Mouse (Mus musculus) cerebellum, adult 2 months (tissue): ENCODE data around the gene Akt1. TPM values are rescaled to one million over a fixed set of nuclear protein-coding genes. Genes with fewer than 3 reads are reported as not detected.
A peak's percentile ranks its signal among the peaks of the same experiment; 100 is the strongest.

Experiments
- DNase-seq, 2 experiments: peaks; one replicate each; pipeline ENCODE4 v3.0.0; 2021
- H3K27ac ChIP-seq: fragments of 200-500 bp; 2 replicates; pipeline ENCODE4 v1.5.1; 2012; ENCODE audit warnings: low read length, control low read depth, inconsistent platforms; ENCODE audit not compliant: insufficient read depth
- H3K27me3 ChIP-seq: fragments of 200-500 bp; 2 replicates; pipeline ENCODE4 v1.6.1; 2012; ENCODE audit warnings: inconsistent platforms, mild to moderate bottlenecking, low read length, moderate library complexity; ENCODE audit not compliant: control insufficient read depth, insufficient read depth
- H3K4me1 ChIP-seq: fragments of 200-500 bp; 2 replicates; pipeline ENCODE4 v1.6.1; 2011; ENCODE audit warnings: low read length; ENCODE audit not compliant: control insufficient read depth, insufficient read depth
- H3K4me3 ChIP-seq: fragments of 200-500 bp; replicated peaks from 2 replicates; pipeline ENCODE3; 2011; ENCODE audit warnings: mild to moderate bottlenecking, low read depth, low read length, control low read depth; ENCODE audit not compliant: insufficient read depth
- CTCF ChIP-seq: fragments of 200-500 bp; IDR thresholded peaks from 2 replicates; pipeline ENCODE4 v1.5.1; 2011; ENCODE audit warnings: low read depth, mild to moderate bottlenecking, control low read depth, low read length, moderate library complexity, borderline replicate concordance; ENCODE audit not compliant: insufficient read depth
- POLR2A ChIP-seq: fragments of 200-500 bp; IDR thresholded peaks from 2 replicates; pipeline ENCODE4 v1.6.1; 2011; ENCODE audit warnings: low read length, control low read depth, borderline replicate concordance; ENCODE audit not compliant: insufficient read depth
- WGBS: fragments of 180-500 bp; shearing (Covaris S2); methylation state at CpG from one replicate; pipeline ENCODE4 v1.1.7; 2018; 5-methylcytosine and 5-hydroxymethylcytosine counted together
- polyA plus RNA-seq: library from polyadenylated mRNA; depleted of rRNA; stranded (reverse); fragments of >200 nt; gene quantifications from 2 replicates; pipeline ENCODE4 v1.2.3, GENCODE M21; 2012

Akt1 gene
- polyA plus RNA-seq, 1 experiment, result 177 TPM

DNA sequence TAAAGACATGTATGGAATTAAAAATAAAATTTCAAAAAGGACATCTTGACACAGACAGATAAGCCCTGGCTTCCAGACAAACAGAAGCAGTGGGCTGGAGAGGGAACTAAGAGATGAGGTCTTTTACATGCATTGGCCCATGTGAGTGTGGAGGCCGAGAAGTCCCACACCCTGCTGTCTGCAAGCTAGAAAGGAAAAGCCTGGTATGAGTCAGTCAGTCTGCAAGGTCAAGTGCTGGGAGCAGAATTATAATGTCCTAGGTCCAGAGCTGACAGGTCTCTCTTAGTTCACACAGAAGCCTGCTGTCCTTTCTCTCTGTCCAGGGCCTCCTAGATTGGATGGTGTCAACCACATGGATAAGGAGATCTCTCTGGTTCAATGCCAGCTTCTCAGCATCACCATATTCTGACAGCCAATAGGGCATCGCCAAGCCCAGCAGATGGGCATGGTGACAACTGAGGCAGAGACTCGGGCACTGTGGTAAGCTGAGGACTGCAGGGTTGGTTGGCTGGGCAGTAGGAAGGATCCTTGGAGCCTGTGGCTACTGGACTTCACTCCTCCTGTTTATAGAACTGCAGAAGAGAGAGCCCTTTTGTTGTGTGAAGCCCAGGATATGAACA, 22.2 kb upstream of the Akt1 start:
- peaks cover 20% of the 10 kb centered on the region for H3K4me1 ChIP-seq
- WGBS, result 30% methylated on average over 3 of the region's 3 CpGs
- no peak for DNase-seq
- H3K27me3 ChIP-seq, result no peaks in the 10 kb centered on the region
- H3K4me3 ChIP-seq, result no peak overlapping the region
- TF ChIP-seq CTCF (no peak), POLR2A (no peak)
- no peak overlapping the region for H3K27ac ChIP-seq

DNA sequence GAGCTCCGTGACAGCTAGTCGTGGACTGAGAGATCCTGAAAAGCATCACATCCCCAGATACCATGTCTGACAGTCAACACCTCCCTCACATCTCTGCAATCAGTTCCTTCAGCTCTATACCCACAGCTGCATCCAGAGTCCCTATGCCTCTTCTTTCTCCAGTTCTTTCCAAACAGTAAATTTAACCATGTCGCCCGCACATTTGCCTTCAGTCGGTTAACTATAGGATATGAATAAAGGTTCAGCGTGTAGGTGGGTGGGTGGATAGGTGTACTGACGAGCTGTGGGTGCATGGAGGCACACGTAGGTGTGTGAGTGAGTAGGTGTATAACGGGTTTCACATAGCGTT, 19.4 kb upstream of the Akt1 start:
- TF ChIP-seq CTCF, result no peak
- TF ChIP-seq POLR2A, result no peak
- 75% methylated on average over 10 of the region's 10 CpGs for WGBS
- peaks cover 7% of the 10 kb centered on the region for H3K4me1 ChIP-seq
- H3K27ac ChIP-seq, result peak overlapping the region; percentile 85
- H3K27me3 ChIP-seq, result no peaks in the 10 kb centered on the region
- no peak for DNase-seq
- H3K4me3 ChIP-seq, result no peak overlapping the region

DNA sequence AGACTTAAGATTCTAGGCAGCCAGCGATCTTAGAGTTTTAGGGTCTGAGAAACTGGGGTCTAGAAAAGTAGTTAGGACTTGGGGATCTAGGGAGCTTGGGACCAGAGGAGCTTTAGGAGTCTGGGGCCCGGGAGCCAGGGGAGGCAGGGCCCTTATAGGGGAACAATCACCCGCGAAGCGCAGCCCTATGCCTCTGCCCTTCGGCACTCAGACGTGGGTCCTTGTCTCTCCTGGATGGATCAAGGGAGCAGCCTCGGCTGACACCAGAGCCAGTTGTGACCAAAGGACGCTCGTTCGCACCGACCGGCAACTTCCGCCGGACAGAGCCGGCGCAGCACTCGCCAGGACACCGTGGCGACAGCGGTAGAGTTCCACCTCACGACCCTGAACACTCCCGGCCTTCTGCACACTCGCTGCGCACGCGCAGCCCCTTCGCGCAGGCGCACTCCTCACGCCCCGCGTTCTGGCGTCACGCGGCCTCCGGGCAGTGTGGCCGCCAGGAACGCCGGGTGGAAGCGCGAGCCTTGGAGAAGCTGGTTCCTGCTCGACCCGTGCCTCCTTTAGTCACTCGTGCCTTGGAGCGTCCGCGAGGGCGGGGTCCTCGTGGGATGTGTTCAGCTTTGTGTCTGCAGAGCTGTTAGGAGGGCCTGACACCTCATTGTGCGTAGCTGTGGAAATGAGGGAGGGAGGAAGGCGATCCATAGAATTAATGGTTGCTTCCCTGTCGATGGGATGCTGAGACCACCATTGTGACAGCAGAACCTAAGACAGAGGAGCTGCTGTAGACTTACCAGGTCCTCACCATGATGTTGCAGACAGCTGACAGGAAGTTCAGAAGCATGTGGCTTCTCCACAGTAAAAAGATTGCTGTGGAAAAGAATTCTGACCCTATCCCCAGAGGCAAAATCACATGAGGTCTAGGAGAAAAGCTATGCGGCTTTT, 18.8 kb upstream of the Akt1 start:
- peak; percentile 95 to 97 for DNase-seq
- TF ChIP-seq CTCF (no peak), POLR2A (peak; percentile 99)
- 2% methylated on average over 54 of the region's 54 CpGs for WGBS
- Histone ChIP-seq H3K4me1 (peaks cover 7% of the 10 kb centered on the region), H3K4me3 (peak overlapping the region; percentile 87), H3K27ac (peak overlapping the region; percentile 85), H3K27me3 (no peaks in the 10 kb centered on the region)

DNA sequence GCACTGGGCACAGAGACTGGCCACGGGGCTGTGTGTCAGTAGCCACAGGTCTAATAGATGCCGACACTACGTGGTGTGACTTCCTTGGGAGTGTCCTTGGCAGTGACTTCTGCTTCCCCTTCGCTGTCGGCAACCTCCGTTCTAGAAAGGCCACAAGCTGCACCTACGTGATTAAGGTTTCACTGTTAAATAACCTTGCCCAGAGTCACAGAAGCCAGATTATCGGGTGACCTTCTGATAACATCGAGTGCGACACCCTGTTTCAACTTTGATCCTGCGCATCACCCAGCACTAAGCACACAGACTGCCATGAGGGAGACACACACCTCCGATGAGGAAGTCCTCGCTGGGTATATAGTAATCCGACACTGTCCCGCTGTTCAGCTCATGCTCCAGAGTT, 13.8 kb upstream of the Akt1 start:
- no peak overlapping the region for H3K27ac ChIP-seq
- no peak overlapping the region for H3K4me3 ChIP-seq
- 78% methylated on average over 15 of the region's 15 CpGs for WGBS
- no peak for DNase-seq
- no peak for TF ChIP-seq CTCF
- TF ChIP-seq POLR2A, result no peak
- H3K27me3 ChIP-seq, result no peaks in the 10 kb centered on the region
- H3K4me1 ChIP-seq, result peaks cover 5% of the 10 kb centered on the region; the same call in 1 of the 2 replicates

DNA sequence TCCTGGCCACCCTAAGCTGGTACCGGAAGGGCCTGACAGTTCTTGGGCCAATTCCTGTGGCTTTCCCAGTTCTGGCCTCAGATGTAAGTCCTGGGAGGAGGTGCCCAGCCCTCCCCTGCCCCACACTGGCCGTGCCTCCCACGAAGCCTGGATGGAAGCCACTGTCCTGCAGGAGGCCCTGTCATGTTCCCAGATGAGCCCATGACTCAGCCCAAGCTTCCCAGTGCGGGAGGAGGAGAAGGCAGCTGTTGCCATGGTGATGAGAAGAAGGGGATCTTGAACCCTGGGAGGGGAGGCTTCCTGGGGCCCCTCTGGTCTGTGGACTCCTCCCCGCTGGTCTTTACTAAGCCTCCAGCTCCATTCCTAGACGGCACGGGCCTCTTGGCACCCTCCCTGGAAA, 8.7 kb upstream of the Akt1 start:
- H3K4me3 ChIP-seq, result no peak overlapping the region
- 23% methylated on average over 7 of the region's 7 CpGs for WGBS
- TF ChIP-seq CTCF (no peak), POLR2A (no peak)
- no peak overlapping the region for H3K27ac ChIP-seq
- peaks cover 1% of the 10 kb centered on the region; the same call in 1 of the 2 replicates for H3K27me3 ChIP-seq
- peaks cover 10% of the 10 kb centered on the region for H3K4me1 ChIP-seq
- DNase-seq, result no peak

DNA sequence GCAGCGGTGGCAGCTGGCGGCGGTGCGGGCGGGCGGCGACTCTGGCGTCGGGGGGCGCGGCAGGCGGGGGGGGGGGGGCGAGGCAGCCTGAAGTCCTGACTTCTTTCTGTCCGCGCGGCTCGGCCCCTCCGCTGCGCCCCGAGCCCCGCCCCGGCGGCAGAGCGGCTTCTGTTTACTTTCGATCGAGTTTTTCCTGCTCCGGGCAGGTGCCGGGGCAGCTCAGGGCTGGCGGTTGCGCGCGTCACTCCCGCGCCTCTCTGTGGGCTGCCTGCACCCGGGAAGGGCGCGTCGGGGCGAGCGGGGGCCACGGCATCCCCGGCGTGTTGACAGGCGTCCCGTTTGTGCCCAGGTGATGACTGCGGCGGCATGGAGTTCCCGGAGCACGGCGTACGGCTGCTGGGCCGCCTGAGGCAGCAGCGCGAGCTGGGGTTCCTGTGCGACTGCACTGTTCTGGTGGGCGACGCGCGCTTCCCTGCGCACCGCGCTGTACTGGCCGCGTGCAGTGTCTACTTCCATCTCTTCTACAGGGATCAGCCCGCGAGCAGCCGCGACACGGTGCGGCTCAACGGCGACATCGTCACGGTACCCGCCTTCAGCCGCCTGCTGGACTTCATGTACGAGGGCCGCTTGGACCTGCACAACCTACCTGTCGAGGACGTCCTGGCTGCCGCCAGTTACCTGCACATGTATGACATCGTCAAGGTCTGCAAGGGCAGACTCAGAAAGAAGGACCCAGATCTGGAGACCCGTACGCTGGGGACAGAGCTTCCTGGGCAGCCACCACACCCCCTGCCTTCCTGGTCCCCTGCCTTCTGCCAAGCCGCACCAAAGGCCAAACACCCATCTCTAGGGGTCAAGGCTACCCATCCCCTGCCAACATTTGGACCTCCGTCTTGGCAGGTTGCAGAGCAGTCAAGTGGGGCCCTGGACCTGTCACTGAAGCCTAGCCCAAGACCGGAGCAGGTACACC, 4.6 kb upstream of the Akt1 start:
- 7% methylated on average over 69 of the region's 87 CpGs for WGBS
- peak overlapping the region; percentile 31 for H3K4me3 ChIP-seq
- H3K4me1 ChIP-seq, result peaks cover 14% of the 10 kb centered on the region
- peaks cover 1% of the 10 kb centered on the region; the same call in 1 of the 2 replicates for H3K27me3 ChIP-seq
- TF ChIP-seq POLR2A (no peak), CTCF (no peak)
- no peak overlapping the region for H3K27ac ChIP-seq
- DNase-seq, result no peak

DNA sequence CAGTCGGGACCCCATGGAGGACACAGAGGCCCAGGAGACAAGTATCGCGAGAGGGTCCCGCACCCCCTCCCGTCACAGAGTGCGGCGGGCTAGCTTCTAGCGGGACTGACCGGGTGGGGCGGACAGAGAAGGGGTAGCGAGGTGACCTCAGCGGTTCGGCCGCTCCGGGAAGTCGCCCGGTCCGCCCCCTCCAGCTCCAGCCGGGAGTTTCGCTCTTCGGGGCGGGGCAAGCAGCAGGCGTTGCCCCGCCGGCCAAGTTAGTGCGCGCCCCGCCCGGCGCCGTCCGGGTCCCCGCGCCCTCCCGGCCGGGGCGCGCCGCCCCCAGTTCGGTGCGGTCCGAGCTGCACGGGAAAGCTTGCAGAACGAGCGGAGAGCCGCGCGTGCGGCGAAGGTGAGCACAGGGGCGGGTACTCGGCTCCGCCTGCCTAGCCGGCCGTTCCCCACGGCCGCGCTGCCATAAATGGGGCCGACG, 3.9 kb upstream of the Akt1 start, which contains the start of gene Zbtb42:
Zbtb42 (plus strand) TSS at position 274 of the 472 bp plus-strand sequence.
- TF ChIP-seq CTCF, result no peak
- no peak for TF ChIP-seq POLR2A
- DNase-seq, result no peak

More for the DNA sequence above, 3.9 kb upstream of the Akt1 start, which contains the start of gene Zbtb42:
- H3K27ac ChIP-seq, result no peak within 1 kb of the TSS
- H3K4me3 ChIP-seq, result peak within 1 kb of the TSS; percentile 31
- H3K27me3 ChIP-seq, result peaks cover 1% of the 10 kb centered on the region; the same call in 1 of the 2 replicates
- WGBS, result 2% methylated on average over 50 of the region's 60 CpGs
- H3K4me1 ChIP-seq, result peaks cover 14% of the 10 kb centered on the region
